ENCODE assay signal across 8 mouse cellular contexts in genomic region chr8:122444058-122444748, GRCm38 (mm10). TPM values are rescaled to one million over a fixed set of nuclear protein-coding genes. Genes with fewer than 3 reads are reported as not detected.
DNase-seq lines count a peak whose midpoint lies in the region; ATAC-seq and TF ChIP-seq lines count a peak whose summit lies in the region.

No protein-coding gene starts in this region.

- no peak for TF ChIP-seq CTCF in Patski (IDR thresholded peaks at IDR 0.05)

- 17% methylated on average over 19 of the region's 19 CpGs for WGBS in hindbrain, embryonic 13.5 days

- H3K27me3 ChIP-seq in Patski = no peaks in the 10 kb centered on the region
- H3K27me3 ChIP-seq in hindbrain, embryonic 13.5 days = no peaks in the 10 kb centered on the region

- H3K36me3 ChIP-seq in hindbrain, embryonic 13.5 days = peaks cover 9% of the 10 kb centered on the region

- CTCF ChIA-PET in Patski (lab: Charles Lee) = interaction anchor here (0.8 to 2.7 kb wide), 9 partner anchors 12 to 123 kb away, joined by 3 to 12 read pairs (median 4); partner anchors contain the start of genes Cyba and Snai3

- ATAC-seq in Patski = no peak
- ATAC-seq in hindbrain, embryonic 13.5 days (ENCODE audit: low FRiP score) = peak; percentile 33

- H3K27ac ChIP-seq in hindbrain, embryonic 13.5 days = peak overlapping the region; percentile 98

- H3K4me3 ChIP-seq in hindbrain, embryonic 13.5 days = peak overlapping the region; percentile 71

- peak; percentile 87 for DNase-seq in Patski (ENCODE audit: low read depth, low spot score)
- peak; percentile 86 to 91 for DNase-seq in cerebellum, postnatal 14 days
- DNase-seq in frontal cortex, postnatal 10 days (ENCODE audit: low spot score in 2 of 2) = peak; percentile 74 to 79
- peak; percentile 65 to 82 for DNase-seq in layer of hippocampus, postnatal 25 days (ENCODE audit: extremely low spot score in 1 of 2, low spot score in 1 of 2)
- DNase-seq in lung, postnatal 14 days = peak; percentile 94
- DNase-seq in retina, adult 2 months (ENCODE audit: low read depth, low spot score) = peak; percentile 49
- peak; percentile 92 for DNase-seq in urinary bladder, postnatal 14 days (ENCODE audit: low spot score)

- POLR2A ChIA-PET in Patski (lab: Charles Lee) = interaction anchor here (0.6 to 1.4 kb wide), 9 partner anchors 15 to 221 kb away, joined by 3 to 5 read pairs (median 3); no protein-coding TSS in a partner anchor

- in situ Hi-C loops in Patski (cut with MboI; ENCODE audit: low pct_unique_long_range_greater_than_20kb) = no loop called here

- H3K4me2 ChIP-seq in hindbrain, embryonic 13.5 days = peak overlapping the region; percentile 95

- H3K4me1 ChIP-seq in hindbrain, embryonic 13.5 days (replicated peaks) = peaks cover 41% of the 10 kb centered on the region

- H3K9me3 ChIP-seq in hindbrain, embryonic 13.5 days = no peaks in the 10 kb centered on the region

- H3K9ac ChIP-seq in hindbrain, embryonic 13.5 days = peak overlapping the region; percentile 89

RNA-seq across cellular contexts. Expression of gene Mvd, which starts 1.0 kb away (rescaled TPM):
- polyA plus RNA-seq in Patski (2021) = 21.9 TPM
- polyA plus RNA-seq in hindbrain, embryonic 13.5 days (2015; fragmentation: Nextera tagmentation; extraction: Ambion mirVana) = 44.7 and 48.2 TPM in 2 replicates
- total RNA-seq in layer of hippocampus, postnatal 25 days (2021) = 10 to 100 TPM; 23.1 to 25.2 TPM

RNA-seq across cellular contexts. Expression of gene Cyba, which starts 11.5 kb away (rescaled TPM):
- 288 TPM for polyA plus RNA-seq in Patski (2021)
- 42.7 and 46.2 TPM in 2 replicates for polyA plus RNA-seq in hindbrain, embryonic 13.5 days (2015; fragmentation: Nextera tagmentation; extraction: Ambion mirVana)
- total RNA-seq in layer of hippocampus, postnatal 25 days (2021) = 10 to 100 TPM in 1 of 2 experiments, 1 to 10 TPM in 1; 8.9 to 10.3 TPM

RNA-seq across cellular contexts. Expression of gene Snai3, which starts 16.3 kb away (rescaled TPM):
- polyA plus RNA-seq in Patski (2021) = 0.17 TPM
- polyA plus RNA-seq in hindbrain, embryonic 13.5 days (2015; fragmentation: Nextera tagmentation; extraction: Ambion mirVana) = not detected in 2 replicates
- not detected for total RNA-seq in layer of hippocampus, postnatal 25 days (2021)

RNA-seq across cellular contexts. Expression of gene Il17c, which starts 22.4 kb away (rescaled TPM):
- polyA plus RNA-seq in Patski (2021) = 0.39 TPM
- polyA plus RNA-seq in hindbrain, embryonic 13.5 days (2015; fragmentation: Nextera tagmentation; extraction: Ambion mirVana) = 0.28 TPM in 1 of 2 replicates, not detected in the other
- not detected for total RNA-seq in layer of hippocampus, postnatal 25 days (2021)

RNA-seq across cellular contexts. Expression of gene Rnf166, which starts 31.7 kb away (rescaled TPM):
- 41.5 TPM for polyA plus RNA-seq in Patski (2021)
- polyA plus RNA-seq in hindbrain, embryonic 13.5 days (2015; fragmentation: Nextera tagmentation; extraction: Ambion mirVana) = 37.1 and 37.9 TPM in 2 replicates
- 10 to 100 TPM; 26.0 to 35.0 TPM for total RNA-seq in layer of hippocampus, postnatal 25 days (2021)
